Mouse (Mus musculus) MEL (cell line): Measurements from ENCODE around the gene Minar1.

Source experiments
- CTCF ChIP-seq, 3 experiments: IDR thresholded peaks in 2 of 3; conservative IDR thresholded peaks in 1 of 3; 2 replicates each; pipeline ENCODE4 v1.5.1; 2011 to 2012; ENCODE audit warnings: low read length in 3 of 3, low read depth in 2 of 3, mild to moderate bottlenecking in 2 of 3, improper control_type of control experiment in 1 of 3, inconsistent platforms in 1 of 3, mixed read lengths in 1 of 3, moderate library complexity in 1 of 3; ENCODE audit not compliant: control insufficient read depth in 1 of 3, insufficient read depth in 1 of 3, poor library complexity in 1 of 3, severe bottlenecking in 1 of 3
- E2F4 ChIP-seq: IDR thresholded peaks from 2 replicates; pipeline ENCODE4 v1.6.1; 2011; ENCODE audit warnings: low read depth, low read length, improper control_type of control experiment, borderline replicate concordance
- EP300 ChIP-seq, 2 experiments: IDR thresholded peaks; 2 replicates each; pipeline ENCODE4 v1.6.1; 2011; ENCODE audit warnings: improper control_type of control experiment in 2 of 2, low read length in 2 of 2, low read depth in 1 of 2, mild to moderate bottlenecking in 1 of 2
- JUND ChIP-seq: IDR thresholded peaks from 2 replicates; pipeline ENCODE4 v1.6.1; 2011; ENCODE audit warnings: low read depth, mild to moderate bottlenecking, improper control_type of control experiment, low read length
- MAFK ChIP-seq: IDR thresholded peaks from 2 replicates; pipeline ENCODE4 v1.6.1; 2011; ENCODE audit warnings: low read depth, mild to moderate bottlenecking, low read length, improper control_type of control experiment, borderline replicate concordance
- MAX ChIP-seq: IDR thresholded peaks from 2 replicates; pipeline ENCODE4 v1.6.1; 2011; ENCODE audit warnings: low read length, improper control_type of control experiment
- MAZ ChIP-seq: IDR thresholded peaks from 2 replicates; pipeline ENCODE4 v1.6.1; 2012; ENCODE audit warnings: low read depth, mild to moderate bottlenecking, inconsistent platforms, low read length, improper control_type of control experiment
- NELFE ChIP-seq: IDR thresholded peaks from 2 replicates; pipeline ENCODE4 v1.6.1; 2011; ENCODE audit warnings: low read depth, low read length, improper control_type of control experiment
- NRF1 ChIP-seq: IDR thresholded peaks from 2 replicates; pipeline ENCODE4 v1.6.1; 2014; ENCODE audit warnings: low read depth, mild to moderate bottlenecking, inconsistent platforms, low read length, improper control_type of control experiment, moderate library complexity; ENCODE audit not compliant: poor library complexity, insufficient read depth, severe bottlenecking
- POLR2A ChIP-seq, 2 experiments: IDR thresholded peaks; 2 replicates each; pipeline ENCODE4 v1.6.1; 2011 to 2012; ENCODE audit warnings: low read length in 2 of 2, mild to moderate bottlenecking in 2 of 2, control low read depth in 1 of 2, improper control_type of control experiment in 1 of 2, low read depth in 1 of 2, moderate library complexity in 1 of 2; ENCODE audit not compliant: control insufficient read depth in 1 of 2, insufficient read depth in 1 of 2, poor library complexity in 1 of 2
- POLR2AphosphoS2 ChIP-seq: IDR thresholded peaks from 2 replicates; pipeline ENCODE4 v1.6.1; 2011; ENCODE audit warnings: low read length, improper control_type of control experiment
- POLR2AphosphoS5 ChIP-seq: IDR thresholded peaks from 2 replicates; pipeline ENCODE4 v1.6.1; 2012; ENCODE audit warnings: low read depth, borderline replicate concordance, mild to moderate bottlenecking, inconsistent platforms, low read length, moderate library complexity, mixed read lengths
- TAL1 ChIP-seq: IDR thresholded peaks from 2 replicates; pipeline ENCODE4 v1.6.1; 2012; ENCODE audit warnings: mild to moderate bottlenecking, inconsistent platforms, low read length, moderate library complexity, mixed read lengths
- ZKSCAN1 ChIP-seq: IDR thresholded peaks from 2 replicates; pipeline ENCODE4 v1.6.1; 2012; ENCODE audit warnings: low read depth, mild to moderate bottlenecking, inconsistent platforms, low read length, improper control_type of control experiment, moderate library complexity

DNA sequence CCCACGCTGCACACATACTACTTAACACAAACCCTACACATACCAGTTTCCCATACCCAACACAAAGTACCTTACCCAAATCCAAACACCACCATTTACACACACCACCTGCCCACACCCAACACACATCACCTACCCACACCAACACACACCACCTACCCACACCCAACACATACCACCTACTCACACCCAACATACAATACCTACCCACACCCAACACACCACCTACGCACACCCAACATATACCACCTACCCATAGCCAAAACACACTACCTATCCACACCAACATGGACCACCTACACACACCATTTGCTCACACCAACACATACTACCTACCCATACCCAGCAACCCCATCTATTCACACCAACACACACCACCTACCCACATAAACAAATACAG is 6.0 kb downstream of the Minar1 start:
- TF ChIP-seq E2F4 (no peak), POLR2A (IDR thresholded peaks at IDR 0.05; ENCODE audit: control insufficient read depth in 1 of 2, insufficient read depth in 1 of 2, low read depth in 1 of 2, low read length in 2 of 2, poor library complexity in 1 of 2) (no peak), MAZ (no peak), POLR2AphosphoS5 (no peak; the same call in 1 of the 2 replicates), NELFE (no peak), MAX (no peak), EP300 (IDR thresholded peaks at IDR 0.05; ENCODE audit: low read depth in 1 of 2, low read length in 2 of 2) (no peak), POLR2AphosphoS2 (no peak), MAFK (no peak), CTCF (IDR thresholded peaks at IDR 0.05 in 2 of 3, conservative IDR thresholded peaks at IDR 0.05 in 1 of 3; ENCODE audit: control insufficient read depth in 1 of 3, insufficient read depth in 1 of 3, low read depth in 2 of 3, low read length in 3 of 3, poor library complexity in 1 of 3, severe bottlenecking in 1 of 3) (no peak), ZKSCAN1 (no peak), JUND (no peak), NRF1 (no peak), TAL1 (no peak)
